Mouse (Mus musculus) left cerebral cortex, adult 2 months (tissue): ENCODE measurements at regions not wholly inside any gene's neighbourhood (a gene's known extent, or its start where the extent isn't known, plus 50 kb on each side); places are given as distances from the start of the nearest gene placed in this dataset.
"Not testable (repeated sequence)": the region's sequence is repeated elsewhere in the genome, so short reads cannot be mapped to it uniquely, and the experiment has no call there.

Experiments used
- DNase-seq, 2 experiments: peaks; one replicate each; pipeline ENCODE4 v3.0.0; 2021 to 2022; ENCODE audit warnings: low spot score in 2 of 2, mixed read lengths in 1 of 2; ENCODE audit errors: extremely low spot score in 1 of 2
- H3K27ac ChIP-seq: fragments of 200-600 bp; 2 replicates; pipeline ENCODE4 v1.8.1; 2022
- H3K4me3 ChIP-seq: fragments of 200-600 bp; 2 replicates; pipeline ENCODE4 v1.8.1; 2022
- CTCF ChIP-seq: fragments of 200-600 bp; IDR thresholded peaks from 2 replicates; pipeline ENCODE4 v1.8.1; 2022; ENCODE audit warnings: antibody characterized with exemption, mild to moderate bottlenecking, moderate library complexity
- intact Hi-C: fragments of 180-260 bp; cut with DNase I; formaldehyde crosslinking; loops from one replicate; pipeline ENCODE4 v1.15.1; 2025

- H3K4me3 ChIP-seq, result no peak overlapping the region
- no peak for DNase-seq
- intact Hi-C loops, result no loop called here
- H3K27ac ChIP-seq, result no peak overlapping the region
- no peak for TF ChIP-seq CTCF
Observed at GRCm38 (mm10) chr12:45563325-45564030, 489.0 kb upstream of the Stxbp6 start.

DNA sequence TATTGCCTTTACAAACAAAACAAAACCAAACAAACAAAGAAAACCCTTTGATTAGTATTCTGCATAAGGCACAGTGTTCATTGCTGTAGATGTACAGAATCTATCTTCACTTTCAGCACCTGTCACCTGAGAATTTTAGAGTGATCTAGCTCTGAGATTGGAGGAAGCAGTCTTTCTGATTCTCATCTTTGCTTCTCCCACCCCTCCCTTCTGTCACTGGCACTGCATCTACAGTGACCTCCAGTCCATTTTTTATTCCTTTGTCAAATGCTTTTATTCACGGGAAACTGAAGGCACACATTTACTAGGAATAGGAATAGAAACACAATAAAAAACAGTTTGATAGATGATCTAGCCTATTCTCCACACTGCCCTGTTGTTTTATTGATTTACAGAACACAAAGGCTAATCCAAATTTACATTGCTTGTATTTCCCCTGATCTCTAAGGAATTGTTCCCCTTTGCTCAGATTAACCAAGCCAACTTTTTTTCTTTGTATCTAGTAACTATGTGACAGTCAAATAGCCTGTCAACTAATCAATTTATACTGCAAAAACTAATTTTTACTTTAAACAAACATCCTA is 488.2 kb upstream of the Stxbp6 start:
- Histone ChIP-seq H3K27ac (no peak overlapping the region), H3K4me3 (no peak overlapping the region)
- intact Hi-C loops, result no loop called here
- no peak for TF ChIP-seq CTCF
- no peak for DNase-seq

GRCm38 (mm10) chr12:45561889-45562288 is 487.4 kb upstream of the Stxbp6 start:
- no peak overlapping the region for H3K27ac ChIP-seq
- no peak overlapping the region for H3K4me3 ChIP-seq
- DNase-seq, result no peak
- no peak for TF ChIP-seq CTCF
- intact Hi-C loops, result no loop called here

GRCm38 (mm10) chr12:45561362-45561761 is 486.9 kb upstream of the Stxbp6 start:
- TF ChIP-seq CTCF, result no peak
- intact Hi-C loops, result no loop called here
- Histone ChIP-seq H3K27ac (no peak overlapping the region), H3K4me3 (no peak overlapping the region)
- no peak for DNase-seq

DNA sequence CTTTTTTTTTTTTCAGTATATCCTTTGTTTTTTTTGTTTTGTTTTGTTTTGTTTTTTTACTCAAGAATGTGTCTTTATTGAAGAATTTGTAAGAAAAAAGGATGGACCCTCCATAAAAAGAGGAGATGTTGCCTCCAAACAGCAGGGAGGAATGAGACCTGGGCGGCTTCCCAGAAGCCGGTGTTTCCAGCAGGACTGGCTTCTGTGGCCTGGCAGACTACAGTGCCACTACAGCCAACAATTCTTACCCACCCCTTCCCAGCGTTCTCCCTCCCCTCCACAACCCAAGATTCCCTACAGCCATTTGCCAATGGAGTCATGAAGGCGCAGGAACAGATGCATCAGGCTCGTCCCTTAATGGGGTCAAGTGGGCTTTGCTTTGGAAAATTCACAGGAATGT is 475.4 kb upstream of the Stxbp6 start:
- H3K27ac ChIP-seq, DNase-seq, H3K4me3 ChIP-seq, intact Hi-C loops: not testable (repeated sequence)

GRCm38 (mm10) chr12:45519554-45519953 is 445.0 kb upstream of the Stxbp6 start:
- Histone ChIP-seq H3K27ac (no peak overlapping the region), H3K4me3 (no peak overlapping the region)
- DNase-seq, result no peak
- intact Hi-C loops, result no loop called here
- no peak for TF ChIP-seq CTCF

GRCm38 (mm10) chr12:45514459-45514858 is 439.9 kb upstream of the Stxbp6 start:
- no peak for DNase-seq
- H3K27ac ChIP-seq, result no peak overlapping the region
- intact Hi-C loops, result no loop called here

DNA sequence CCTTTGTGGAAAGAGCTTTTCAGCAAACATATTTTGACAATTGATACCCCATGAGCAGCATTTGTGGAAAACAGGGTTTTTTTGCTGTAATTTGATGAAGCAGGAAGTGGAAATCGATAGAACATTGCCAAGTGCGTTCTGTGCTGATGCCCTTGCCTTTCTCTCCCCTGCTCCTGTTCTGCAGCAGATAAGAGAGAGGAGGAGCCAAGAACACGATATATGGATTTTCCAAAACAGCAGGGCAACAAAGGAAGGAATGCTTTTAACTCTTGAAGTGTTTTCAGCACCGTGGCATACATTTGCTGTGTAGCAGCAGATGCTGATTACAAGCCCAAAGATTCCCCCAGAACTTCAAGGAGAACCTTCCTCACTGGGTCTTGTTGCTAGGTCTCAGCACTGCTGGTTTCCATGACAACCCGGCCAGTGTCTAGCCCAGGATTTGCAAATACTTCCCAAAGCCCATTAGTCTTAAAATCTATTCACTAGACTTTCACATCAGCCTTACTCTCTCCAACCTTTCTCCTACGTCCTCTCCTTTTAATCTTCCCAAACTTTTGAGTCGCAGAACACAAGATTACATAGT is 433.0 kb upstream of the Stxbp6 start:
- intact Hi-C loops, result no loop called here
- peak in 1 of 2 experiments; percentile 11 for DNase-seq
- Histone ChIP-seq H3K27ac (no peak overlapping the region), H3K4me3 (no peak overlapping the region)
- no peak for TF ChIP-seq CTCF

More at GRCm38 (mm10) chr12:45514459-45514858, 439.9 kb upstream of the Stxbp6 start:
- H3K4me3 ChIP-seq, result no peak overlapping the region
- TF ChIP-seq CTCF, result no peak

GRCm38 (mm10) chr12:45499834-45500233 is 425.3 kb upstream of the Stxbp6 start:
- Histone ChIP-seq H3K27ac (no peak overlapping the region), H3K4me3 (no peak overlapping the region)
- intact Hi-C loops, result no loop called here
- DNase-seq, result no peak
- TF ChIP-seq CTCF, result no peak

DNA sequence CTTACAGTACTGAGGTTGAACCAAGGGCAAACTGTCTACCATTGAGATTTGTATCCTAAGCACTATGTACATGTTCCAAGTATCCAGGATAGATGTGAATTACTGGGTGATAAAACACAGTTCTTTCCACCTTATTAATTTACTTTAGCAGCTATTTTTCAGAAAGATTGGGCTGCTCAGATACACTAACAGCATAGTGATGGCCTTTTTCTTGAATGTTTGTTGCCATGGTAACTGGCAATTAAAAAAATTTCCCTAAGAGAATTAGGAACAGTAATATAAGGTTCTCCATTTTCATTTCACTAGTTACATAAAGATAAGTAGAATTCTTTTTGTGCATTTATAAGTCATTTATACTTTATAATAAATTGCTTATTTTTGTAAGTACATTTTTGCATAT is 423.7 kb upstream of the Stxbp6 start:
- intact Hi-C loops, result no loop called here

GRCm38 (mm10) chr12:45489029-45489428 is 414.5 kb upstream of the Stxbp6 start:
- no peak overlapping the region for H3K4me3 ChIP-seq
- intact Hi-C loops, result no loop called here
- no peak; the same call in 1 of the 2 replicates for TF ChIP-seq CTCF
- no peak for DNase-seq
- no peak overlapping the region for H3K27ac ChIP-seq

More for the DNA sequence above, 423.7 kb upstream of the Stxbp6 start:
- no peak for TF ChIP-seq CTCF
- no peak for DNase-seq
- Histone ChIP-seq H3K4me3 (no peak overlapping the region), H3K27ac (no peak overlapping the region)

DNA sequence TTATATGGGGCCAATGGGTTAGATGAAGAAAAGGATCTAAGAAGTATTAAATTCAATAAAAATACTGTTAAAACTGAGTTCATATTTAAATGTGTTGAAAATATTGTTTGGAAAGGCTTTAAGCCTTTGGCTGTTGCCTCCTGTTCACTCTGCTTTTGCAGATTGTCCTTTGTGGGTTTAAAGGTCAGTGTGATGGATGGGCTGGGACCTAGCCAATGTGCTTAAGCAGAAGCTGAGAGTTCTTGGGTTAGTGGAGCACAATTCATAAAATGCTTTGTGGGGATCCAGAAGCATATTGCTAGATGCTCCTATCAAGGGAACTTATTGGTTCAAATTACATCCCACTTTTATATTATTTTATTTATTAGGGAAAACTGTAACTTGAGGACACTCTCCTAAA is 402.4 kb upstream of the Stxbp6 start:
- H3K4me3 ChIP-seq, result no peak overlapping the region
- H3K27ac ChIP-seq, result no peak overlapping the region
- DNase-seq, result no peak
- intact Hi-C loops, result no loop called here
- TF ChIP-seq CTCF, result no peak

- Histone ChIP-seq H3K27ac (no peak overlapping the region), H3K4me3 (no peak overlapping the region)
- intact Hi-C loops, result loop anchor here (5.0 to 10.0 kb wide), 3 partner anchors 597 to 1844 kb away; no protein-coding TSS in a partner anchor
- DNase-seq, result peak in 1 of 2 experiments; percentile 15
- TF ChIP-seq CTCF, result no peak
Observed at GRCm38 (mm10) chr12:45468093-45468492, 393.6 kb upstream of the Stxbp6 start.
